Mouse (Mus musculus): ENCODE data around the gene Wnt7b. TPM values are rescaled to one million over a fixed set of nuclear protein-coding genes. Genes with fewer than 3 reads are reported as not detected.

The Wnt7b gene
- total and polyA plus RNA-seq, 3 experiments, result not detected

- dilution Hi-C loops (cut with MboI; ENCODE audit: extremely low pct_ligation_motif_present, extremely low pct_unique_long_range_greater_than_20kb, low sequenced_read_pairs), result no loop called here
- DNase-seq (ENCODE audit: extremely low read depth), result no peak
- Histone ChIP-seq H3K36me3 (replicated peaks in 1 of 2; ENCODE audit: control insufficient read depth in 1 of 2, insufficient read depth in 1 of 2, low read length in 1 of 2) (no peaks in the 10 kb centered on the region), H3K9ac (ENCODE audit: insufficient read depth, low read depth) (no peak overlapping the region), H3K27me3 (replicated peaks) (peaks cover 30% of the 10 kb centered on the region), H3K9me3 (replicated peaks; ENCODE audit: low read length) (peaks cover 14% of the 10 kb centered on the region), H3K4me1 (ENCODE audit: control insufficient read depth in 1 of 2, insufficient read depth in 2 of 2) (no peaks in the 10 kb centered on the region), H3K27ac (ENCODE audit: insufficient read depth, low read depth) (no peak overlapping the region), H3K4me2 (ENCODE audit: insufficient read depth, low read depth, poor library complexity, severe bottlenecking) (no peak overlapping the region), H3K79me2 (replicated peaks; ENCODE audit: control insufficient read depth, extremely low read depth, insufficient read depth, poor library complexity, severe bottlenecking) (no peaks in the 10 kb centered on the region), H3K4me3 (replicated peaks in 1 of 3; ENCODE audit: low read depth in 2 of 3, low read length in 2 of 3, poor library complexity in 1 of 3) (no peak overlapping the region)
- TF ChIP-seq JUND (conservative IDR thresholded peaks at IDR 0.05; ENCODE audit: low read depth, low read length) (no peak), GABPA (IDR thresholded peaks at IDR 0.05; ENCODE audit: insufficient replicate concordance, low read depth, low read length) (no peak), USF2 (conservative IDR thresholded peaks at IDR 0.05; ENCODE audit: low read depth, low read length) (no peak), MEF2A (IDR thresholded peaks at IDR 0.05; ENCODE audit: borderline replicate concordance, low read depth, low read length) (no peak), MAX (IDR thresholded peaks at IDR 0.05; ENCODE audit: low read length) (no peak), CHD1 (IDR thresholded peaks at IDR 0.05; ENCODE audit: low read depth, low read length) (no peak)
- in situ Hi-C loops (cut with MboI; ENCODE audit: low pct_ligation_motif_present, low pct_unique_long_range_greater_than_20kb, low sequenced_read_pairs), result loop anchor here (5.0 kb wide), 2 partner anchors 99 to 309 kb away; no protein-coding TSS in a partner anchor
These were observed 659 bp downstream of the Wnt7b start for GRCm38 (mm10) chr15:85581563-85582064.

- TF ChIP-seq SMC3 (IDR thresholded peaks at IDR 0.05; ENCODE audit: low read depth, low read length) (no peak), TBP (conservative IDR thresholded peaks at IDR 0.05; ENCODE audit: low read depth, low read length) (no peak), CHD1 (IDR thresholded peaks at IDR 0.05; ENCODE audit: low read depth, low read length) (no peak), ZNF384 (IDR thresholded peaks at IDR 0.05; ENCODE audit: low read depth, low read length) (no peak), UBTF (IDR thresholded peaks at IDR 0.05; ENCODE audit: low read depth, low read length) (no peak), PAX5 (IDR thresholded peaks at IDR 0.05; ENCODE audit: low read length) (no peak), USF1 (IDR thresholded peaks at IDR 0.05; ENCODE audit: low read depth, low read length) (no peak), HCFC1 (IDR thresholded peaks at IDR 0.05; ENCODE audit: low read depth, low read length) (no peak), MAFK (IDR thresholded peaks at IDR 0.05; ENCODE audit: insufficient replicate concordance, low read length) (no peak), MAX (IDR thresholded peaks at IDR 0.05; ENCODE audit: low read length) (no peak), NRF1 (IDR thresholded peaks at IDR 0.05; ENCODE audit: low read depth, low read length) (no peak), ZKSCAN1 (IDR thresholded peaks at IDR 0.05; ENCODE audit: borderline replicate concordance, low read depth, low read length) (no peak), ELF1 (IDR thresholded peaks at IDR 0.05; ENCODE audit: low read depth, low read length) (no peak), TCF12 (IDR thresholded peaks at IDR 0.05; ENCODE audit: low read depth, low read length) (no peak)
- no peak overlapping the region for H3K27ac ChIP-seq (ENCODE audit: insufficient read depth, low read depth)
- peaks cover 26% of the 10 kb centered on the region for H3K27me3 ChIP-seq (replicated peaks)
- peaks cover 11% of the 10 kb centered on the region for H3K9me3 ChIP-seq (replicated peaks; ENCODE audit: low read length)
- dilution Hi-C loops (cut with MboI; ENCODE audit: extremely low pct_ligation_motif_present, extremely low pct_unique_long_range_greater_than_20kb, low sequenced_read_pairs), result no loop called here
- in situ Hi-C loops (cut with MboI; ENCODE audit: low pct_ligation_motif_present, low pct_unique_long_range_greater_than_20kb, low sequenced_read_pairs), result loop anchor here (5.0 kb wide), 2 partner anchors 99 to 309 kb away; no protein-coding TSS in a partner anchor
- no peak overlapping the region for H3K9ac ChIP-seq (ENCODE audit: insufficient read depth, low read depth)
- DNase-seq (ENCODE audit: extremely low read depth), result no peak
- H3K79me2 ChIP-seq (replicated peaks; ENCODE audit: control insufficient read depth, extremely low read depth, insufficient read depth, poor library complexity, severe bottlenecking), result no peaks in the 10 kb centered on the region
- no peaks in the 10 kb centered on the region for H3K4me1 ChIP-seq (ENCODE audit: control insufficient read depth in 1 of 2, insufficient read depth in 2 of 2)
- no peak overlapping the region for H3K4me3 ChIP-seq (replicated peaks in 1 of 3; ENCODE audit: low read depth in 2 of 3, low read length in 2 of 3, poor library complexity in 1 of 3)
- no peak overlapping the region for H3K4me2 ChIP-seq (ENCODE audit: insufficient read depth, low read depth, poor library complexity, severe bottlenecking)
- H3K36me3 ChIP-seq (replicated peaks in 1 of 2; ENCODE audit: control insufficient read depth in 1 of 2, insufficient read depth in 1 of 2, low read length in 1 of 2), result no peaks in the 10 kb centered on the region
These were observed 1.2 kb downstream of the Wnt7b start for GRCm38 (mm10) chr15:85580934-85581562.
